Mouse (Mus musculus): ENCODE measurements around the gene Ppp6r3. TPM values are rescaled to one million over a fixed set of nuclear protein-coding genes. Genes with fewer than 3 reads are reported as not detected.
"Not testable (repeated sequence)": the region's sequence is repeated elsewhere in the genome, so short reads cannot be mapped to it uniquely, and the experiment has no call there.

Ppp6r3 gene
- total RNA-seq, 2 experiments from 2014 or later = 73.8 to 81.5 TPM

- DNase-seq (ENCODE audit: low spot score in 2 of 2); intact Hi-C loops (cut with DNase I): not testable (repeated sequence)
Observed at GRCm38 (mm10) chr19:3533266-3533966, 42.1 kb downstream of the Ppp6r3 start.

- intact Hi-C loops (cut with DNase I) = no loop called here
- no peak for DNase-seq (ENCODE audit: low spot score in 2 of 2)
Observed at GRCm38 (mm10) chr19:3532717-3533260, 42.8 kb downstream of the Ppp6r3 start.

DNA sequence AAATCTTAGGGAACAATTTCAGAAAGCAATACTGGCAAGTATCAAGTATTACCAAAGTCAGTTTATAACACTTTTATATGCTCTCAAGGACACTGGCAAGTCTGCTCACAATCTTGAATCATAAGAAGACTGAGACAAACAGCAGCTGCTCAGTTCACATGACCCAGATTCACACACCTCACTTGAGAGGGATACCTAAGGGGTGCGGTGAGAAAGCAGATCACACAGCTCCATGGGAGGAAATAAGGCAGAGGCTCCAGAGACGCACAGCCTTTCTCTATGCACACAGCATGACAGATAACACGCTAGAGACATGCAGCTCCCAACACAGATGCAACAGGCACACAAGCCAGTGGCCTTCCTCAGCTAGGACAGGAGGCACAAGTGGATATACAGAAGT lies 45.8 kb downstream of the Ppp6r3 start:
- intact Hi-C loops (cut with DNase I) = no loop called here
- peak in 1 of 2 experiments; percentile 18 for DNase-seq (ENCODE audit: low spot score in 2 of 2)

DNA sequence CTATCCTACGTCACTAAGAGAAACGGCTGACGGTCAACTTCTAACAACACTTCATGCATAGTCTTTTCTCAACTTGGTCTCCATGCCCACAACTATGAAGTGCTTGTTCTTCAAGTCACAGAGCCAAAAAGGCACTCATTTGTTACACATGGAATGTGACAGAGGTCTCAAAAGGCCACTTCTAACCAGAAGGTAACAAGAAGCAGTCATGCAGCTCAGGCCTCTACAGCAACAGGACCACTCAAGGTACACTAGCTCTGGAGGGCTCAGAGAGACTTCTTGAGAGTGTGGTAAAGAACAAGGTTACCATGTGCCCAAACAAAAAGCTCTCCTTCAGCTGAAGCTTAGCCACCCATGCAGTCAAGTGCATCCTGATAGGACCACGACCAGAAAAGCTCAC lies 46.9 kb downstream of the Ppp6r3 start:
- DNase-seq (ENCODE audit: low spot score in 2 of 2) = no peak
- intact Hi-C loops (cut with DNase I) = no loop called here

- no peak for DNase-seq (ENCODE audit: low spot score in 2 of 2)
- intact Hi-C loops (cut with DNase I) = no loop called here
Observed at GRCm38 (mm10) chr19:3527531-3527930, 48.0 kb downstream of the Ppp6r3 start.

- intact Hi-C loops (cut with DNase I) = no loop called here
- no peak for DNase-seq (ENCODE audit: low spot score in 2 of 2)
Observed at GRCm38 (mm10) chr19:3519471-3520169, 55.9 kb downstream of the Ppp6r3 start.

DNA sequence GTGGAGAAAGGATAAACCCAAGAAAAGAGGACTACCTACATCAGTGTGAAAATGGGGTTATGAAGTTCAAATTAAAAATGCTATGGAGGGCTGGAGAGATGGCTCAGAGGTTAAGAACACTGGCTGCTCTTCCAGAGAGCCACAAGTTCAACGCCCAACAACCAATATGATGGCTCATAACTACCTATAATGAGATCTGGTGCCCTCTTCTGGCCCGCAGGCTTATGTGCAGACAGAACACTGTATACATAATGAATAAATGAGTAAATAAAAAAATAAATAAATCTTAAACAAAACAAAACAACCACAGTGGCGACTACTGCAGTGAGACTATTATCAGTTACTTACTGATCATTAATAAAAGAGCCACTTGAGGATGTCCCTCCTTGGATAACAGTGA lies 78.3 kb downstream of the Ppp6r3 start:
- intact Hi-C loops (cut with DNase I) = no loop called here
- no peak for DNase-seq (ENCODE audit: low spot score in 2 of 2)

- no peak for DNase-seq (ENCODE audit: low spot score in 2 of 2)
- intact Hi-C loops (cut with DNase I) = no loop called here
Observed at GRCm38 (mm10) chr19:3489826-3490225, 85.7 kb downstream of the Ppp6r3 start.

GRCm38 (mm10) chr19:3482831-3483230 lies 92.7 kb downstream of the Ppp6r3 start:
- intact Hi-C loops (cut with DNase I) = no loop called here
- DNase-seq (ENCODE audit: low spot score in 2 of 2) = peak; percentile 41 to 44

GRCm38 (mm10) chr19:3480101-3480500 lies 95.4 kb downstream of the Ppp6r3 start:
- DNase-seq (ENCODE audit: low spot score in 2 of 2) = peak; percentile 51 to 67
- intact Hi-C loops (cut with DNase I) = no loop called here

DNA sequence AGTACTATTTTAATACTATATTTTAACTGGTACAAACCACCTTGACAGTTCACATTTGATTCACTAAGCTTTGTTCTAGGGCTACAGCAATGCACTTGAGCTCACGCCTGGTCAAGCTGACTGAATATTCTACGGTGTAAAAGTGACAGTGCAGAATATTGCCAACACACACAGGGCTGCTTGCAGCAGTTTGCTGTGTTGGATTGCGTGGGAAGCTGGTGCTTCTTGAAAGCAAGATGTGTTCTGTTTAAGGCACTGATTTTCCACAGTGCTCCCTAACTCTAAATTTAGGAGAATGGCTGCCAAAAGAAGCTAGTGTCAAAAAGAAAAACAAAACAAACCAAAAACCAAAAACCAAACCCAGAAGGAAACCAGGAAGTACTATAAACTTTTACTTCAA lies 98.6 kb downstream of the Ppp6r3 start:
- peak; percentile 34 to 41 for DNase-seq (ENCODE audit: low spot score in 2 of 2)
- intact Hi-C loops (cut with DNase I) = no loop called here

DNA sequence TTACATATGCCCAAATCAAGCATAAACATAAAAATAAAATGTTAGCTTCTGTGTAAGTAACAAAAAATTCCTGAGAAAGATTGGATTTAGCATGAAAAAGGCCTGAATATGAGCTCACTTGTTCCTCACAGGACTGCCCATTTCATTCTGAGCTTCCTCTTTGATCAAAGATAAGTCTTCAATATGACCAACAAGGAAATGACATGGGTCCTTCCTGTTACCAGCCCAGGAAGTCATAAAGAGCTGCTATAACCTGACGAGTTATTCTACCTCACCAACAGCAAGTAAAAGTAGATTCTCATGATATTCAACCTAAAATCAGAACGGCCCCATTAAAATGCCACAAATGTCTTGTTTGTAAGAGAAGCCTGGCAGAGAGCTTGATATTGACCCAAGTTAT lies 104.3 kb downstream of the Ppp6r3 start:
- intact Hi-C loops (cut with DNase I) = no loop called here
- DNase-seq (ENCODE audit: low spot score in 2 of 2) = no peak

DNA sequence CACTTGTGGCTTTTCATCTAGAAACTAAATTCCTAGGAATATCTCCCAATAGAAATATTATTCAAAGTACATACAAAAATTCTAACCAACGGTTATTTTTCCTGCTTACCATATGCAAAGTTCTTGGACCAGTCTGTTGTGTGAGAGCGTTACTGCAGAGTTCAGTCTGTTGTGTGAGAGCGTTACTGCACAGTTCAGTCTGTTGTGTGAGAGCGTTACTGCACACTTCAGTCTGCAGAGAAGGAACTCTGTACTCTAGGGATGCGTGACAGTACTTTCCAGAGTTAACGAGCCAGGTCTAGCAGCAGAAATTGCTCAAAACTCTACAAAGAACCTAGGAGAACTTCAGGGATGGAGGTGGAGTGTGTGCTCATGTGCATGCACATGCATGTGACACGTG lies 108.0 kb downstream of the Ppp6r3 start:
- intact Hi-C loops (cut with DNase I) = no loop called here

GRCm38 (mm10) chr19:3459986-3460385 lies 115.6 kb downstream of the Ppp6r3 start:
- intact Hi-C loops (cut with DNase I) = no loop called here
- no peak for DNase-seq (ENCODE audit: low spot score in 2 of 2)

More for the DNA sequence above, 108.0 kb downstream of the Ppp6r3 start:
- DNase-seq (ENCODE audit: low spot score in 2 of 2) = no peak

DNA sequence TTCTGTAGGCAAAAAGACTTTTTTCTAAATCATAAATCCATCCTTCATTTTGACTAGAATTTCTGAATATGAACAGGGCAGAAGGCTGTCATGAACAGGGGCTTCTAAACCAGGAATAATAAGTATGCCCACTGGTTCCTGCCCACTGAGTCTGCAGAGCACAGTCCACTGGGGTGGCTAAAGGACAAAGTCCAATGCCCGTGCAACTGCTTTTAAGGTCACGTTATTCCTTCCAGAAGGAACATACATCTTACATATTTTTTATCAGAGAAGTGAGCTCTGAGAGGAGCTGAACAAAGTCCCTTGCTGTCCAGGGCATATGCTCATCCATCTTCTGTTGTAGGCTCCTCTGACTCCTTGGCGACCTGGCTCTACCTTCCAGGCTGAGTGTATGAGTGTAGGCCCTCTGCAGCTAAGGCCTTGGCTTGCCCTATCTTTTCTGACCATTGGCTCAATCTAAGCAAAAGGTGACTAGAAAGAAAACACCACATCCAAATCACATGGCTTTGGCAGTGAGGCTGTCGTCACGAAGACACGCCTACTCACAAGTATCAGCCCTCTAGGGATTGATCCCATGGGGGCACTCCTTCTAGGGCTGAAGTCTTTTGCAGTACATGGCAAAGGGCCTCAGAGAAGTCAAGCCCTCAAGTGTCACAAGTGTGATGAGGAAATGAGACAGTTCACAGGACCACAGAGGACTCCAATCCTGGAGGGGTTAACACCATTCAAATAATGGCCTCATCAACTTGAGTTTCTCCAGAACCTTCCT lies 117.0 kb downstream of the Ppp6r3 start:
- DNase-seq (ENCODE audit: low spot score in 2 of 2) = no peak

GRCm38 (mm10) chr19:3457700-3458099 lies 117.8 kb downstream of the Ppp6r3 start:
- intact Hi-C loops (cut with DNase I) = no loop called here
- DNase-seq (ENCODE audit: low spot score in 2 of 2) = peak in 1 of 2 experiments; percentile 25

More for the DNA sequence above, 117.0 kb downstream of the Ppp6r3 start:
- intact Hi-C loops (cut with DNase I) = no loop called here

GRCm38 (mm10) chr19:3451649-3452048 lies 123.9 kb downstream of the Ppp6r3 start:
- DNase-seq (ENCODE audit: low spot score in 2 of 2) = no peak

DNA sequence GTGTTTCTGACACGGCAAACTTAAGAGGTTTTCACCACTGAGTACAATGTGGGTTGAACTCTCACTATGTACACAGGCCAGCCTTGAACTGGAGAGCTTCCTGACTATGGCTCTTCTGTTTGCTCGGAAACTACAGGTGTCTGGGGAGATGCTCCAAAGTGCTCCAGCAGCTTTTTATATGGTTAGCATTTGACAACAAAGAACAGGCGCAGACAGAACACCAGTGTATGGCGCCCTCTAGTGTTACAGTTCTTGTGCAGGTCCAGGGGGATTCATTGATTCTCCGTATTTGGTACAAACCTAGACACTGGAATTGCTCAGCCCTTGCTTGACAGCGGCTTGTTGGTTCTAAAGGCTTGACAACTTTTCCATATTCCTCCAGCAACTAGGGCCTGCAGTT lies 124.4 kb downstream of the Ppp6r3 start:
- intact Hi-C loops (cut with DNase I) = loop anchor here (2.0 to 5.0 kb wide), 3 partner anchors 62 to 244 kb away; partner anchors contain the start of gene Tesmin
- peak; percentile 58 to 72 for DNase-seq (ENCODE audit: low spot score in 2 of 2)

More at GRCm38 (mm10) chr19:3451649-3452048, 123.9 kb downstream of the Ppp6r3 start:
- intact Hi-C loops (cut with DNase I) = loop anchor here (2.0 to 5.0 kb wide), 3 partner anchors 63 to 244 kb away; partner anchors contain the start of gene Tesmin

GRCm38 (mm10) chr19:3450714-3451113 lies 124.8 kb downstream of the Ppp6r3 start:
- no peak for DNase-seq (ENCODE audit: low spot score in 2 of 2)
- intact Hi-C loops (cut with DNase I) = loop anchor here (2.0 to 5.0 kb wide), 3 partner anchors 62 to 243 kb away; partner anchors contain the start of gene Tesmin

DNA sequence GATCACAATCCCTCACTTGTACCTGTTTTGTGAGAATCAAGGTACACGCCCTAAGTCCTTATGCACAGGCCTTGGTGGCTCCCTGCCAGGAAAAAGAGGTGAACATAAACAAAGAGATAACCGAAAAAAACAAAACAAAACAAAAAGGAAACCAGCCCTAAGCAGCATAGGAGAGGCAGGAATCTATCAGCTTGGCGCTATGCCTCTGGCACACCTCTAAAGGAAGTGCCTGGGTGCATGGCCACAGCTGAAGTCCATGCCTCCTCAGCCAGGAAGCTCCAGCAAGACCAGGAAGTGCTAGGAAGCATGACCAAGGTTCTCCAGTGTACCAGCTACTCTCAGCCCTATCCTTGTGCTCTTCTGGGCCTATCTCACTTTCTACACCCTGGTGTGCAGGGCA lies 126.3 kb downstream of the Ppp6r3 start:
- intact Hi-C loops (cut with DNase I) = loop anchor here (10.0 kb wide), 1 partner anchor 134 kb away; no protein-coding TSS in a partner anchor
- DNase-seq (ENCODE audit: low spot score in 2 of 2) = no peak

All from left cerebral cortex, postnatal 36 days (tissue).